Mouse (Mus musculus) kidney, adult 2 months (tissue): ENCODE data around the gene Mrpl20. TPM values are rescaled to one million over a fixed set of nuclear protein-coding genes. Genes with fewer than 3 reads are reported as not detected.
A peak's percentile ranks its signal among the peaks of the same experiment; 100 is the strongest.

Experiments
- DNase-seq: peaks from one replicate; pipeline ENCODE4 v3.0.0; 2021
- H3K27ac ChIP-seq: fragments of 200-500 bp; 2 replicates; pipeline ENCODE4 v1.5.1; 2012; ENCODE audit warnings: low read depth, low read length, control low read depth, inconsistent platforms; ENCODE audit not compliant: insufficient read depth
- H3K27me3 ChIP-seq: fragments of 200-500 bp; replicated peaks from 2 replicates; pipeline ENCODE4 v1.6.1; 2012; ENCODE audit warnings: mild to moderate bottlenecking, moderate library complexity, low read length, inconsistent platforms; ENCODE audit not compliant: control insufficient read depth, insufficient read depth
- H3K36me3 ChIP-seq: fragments of 200-500 bp; 2 replicates; pipeline ENCODE4 v1.6.1; 2012; ENCODE audit warnings: mild to moderate bottlenecking, moderate library complexity, low read length, inconsistent platforms; ENCODE audit not compliant: control insufficient read depth, insufficient read depth
- H3K4me1 ChIP-seq: fragments of 200-500 bp; 2 replicates; pipeline ENCODE4 v1.6.1; 2011; ENCODE audit warnings: low read length; ENCODE audit not compliant: control insufficient read depth, insufficient read depth
- H3K4me3 ChIP-seq: fragments of 200-500 bp; 2 replicates; pipeline ENCODE4 v1.5.1; 2011; ENCODE audit warnings: mild to moderate bottlenecking, low read depth, low read length, control low read depth; ENCODE audit not compliant: insufficient read depth
- CTCF ChIP-seq: fragments of 200-500 bp; conservative IDR thresholded peaks from 2 replicates; pipeline ENCODE4 v1.5.1; 2011; ENCODE audit warnings: low read depth, mild to moderate bottlenecking, control low read depth, low read length, moderate library complexity, mixed read lengths; ENCODE audit not compliant: insufficient read depth, insufficient read length
- POLR2A ChIP-seq: fragments of 200-500 bp; IDR thresholded peaks from one replicate; pipeline ENCODE4 v1.6.1; 2011; ENCODE audit warnings: low read depth, low read length, control low read depth
- WGBS: fragments of 180-500 bp; shearing (Covaris S2); methylation state at CpG from one replicate; pipeline ENCODE4 v1.1.7; 2018; 5-methylcytosine and 5-hydroxymethylcytosine counted together
- polyA plus RNA-seq: library from polyadenylated mRNA; depleted of rRNA; stranded (reverse); fragments of >200 nt; gene quantifications from 2 replicates; pipeline ENCODE4 v1.2.3, GENCODE M21; 2012

The Mrpl20 gene
- polyA plus RNA-seq, 1 experiment, result 91.1 TPM

DNA sequence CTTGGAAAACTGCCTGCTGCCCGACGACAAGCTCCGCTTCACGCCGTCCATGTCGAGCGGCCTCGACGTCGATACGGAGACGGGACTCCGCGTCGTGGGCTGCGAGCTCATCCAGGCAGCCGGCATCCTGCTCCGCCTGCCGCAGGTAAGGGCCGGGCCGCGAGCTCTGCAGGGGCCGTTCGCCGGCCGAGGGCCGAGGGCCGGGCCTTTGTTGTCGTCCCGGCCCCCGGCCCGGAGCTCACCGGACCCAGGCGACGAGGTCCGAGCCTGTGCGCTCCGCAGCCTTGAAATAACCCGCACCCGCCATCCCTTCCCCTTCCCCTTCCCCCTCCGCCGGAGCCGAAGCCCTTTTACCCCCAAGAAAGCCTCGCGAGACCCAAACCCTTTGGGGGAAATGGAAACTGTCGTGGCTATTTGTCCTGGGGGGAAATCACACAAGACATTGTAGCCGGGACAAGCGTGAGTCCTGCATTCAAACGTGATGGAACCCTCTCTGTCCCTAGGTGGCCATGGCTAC lies 10.0 kb downstream of the Mrpl20 start:
- no peak for TF ChIP-seq POLR2A
- TF ChIP-seq CTCF, result no peak
- Histone ChIP-seq H3K36me3 (peaks cover 16% of the 10 kb centered on the region), H3K27ac (peak overlapping the region; percentile 80), H3K4me3 (peak overlapping the region; percentile 88), H3K27me3 (no peaks in the 10 kb centered on the region), H3K4me1 (peaks cover 14% of the 10 kb centered on the region)
- peak; percentile 23 for DNase-seq
- under 1% methylated on average over 49 of the region's 49 CpGs for WGBS

DNA sequence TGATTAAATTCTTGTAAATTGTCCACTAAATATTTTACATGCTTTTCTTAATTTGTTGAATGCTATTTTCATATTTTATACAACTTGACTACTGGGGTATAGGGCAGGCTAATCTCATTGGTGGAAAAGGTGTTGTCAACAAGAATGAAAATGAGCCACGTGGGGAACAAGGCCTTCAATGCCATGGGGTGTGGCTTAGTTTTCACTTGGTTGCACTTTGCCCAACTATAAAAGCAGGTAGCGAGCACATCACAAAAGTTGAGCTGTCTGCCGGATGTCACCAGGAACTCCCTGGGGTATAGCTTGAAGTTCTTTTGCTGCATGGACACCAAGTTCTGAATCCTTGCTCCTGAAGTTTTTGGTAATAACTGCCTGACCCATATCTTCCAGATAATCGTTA lies 14.9 kb downstream of the Mrpl20 start:
- TF ChIP-seq CTCF (no peak), POLR2A (no peak)
- peak; percentile 53 for DNase-seq
- peaks cover 14% of the 10 kb centered on the region for H3K4me1 ChIP-seq
- H3K36me3 ChIP-seq, result peaks cover 37% of the 10 kb centered on the region
- H3K27me3 ChIP-seq, result no peaks in the 10 kb centered on the region
- H3K27ac ChIP-seq, result no peak overlapping the region
- H3K4me3 ChIP-seq, result no peak overlapping the region
- 49% methylated on average over 4 of the region's 4 CpGs for WGBS

DNA sequence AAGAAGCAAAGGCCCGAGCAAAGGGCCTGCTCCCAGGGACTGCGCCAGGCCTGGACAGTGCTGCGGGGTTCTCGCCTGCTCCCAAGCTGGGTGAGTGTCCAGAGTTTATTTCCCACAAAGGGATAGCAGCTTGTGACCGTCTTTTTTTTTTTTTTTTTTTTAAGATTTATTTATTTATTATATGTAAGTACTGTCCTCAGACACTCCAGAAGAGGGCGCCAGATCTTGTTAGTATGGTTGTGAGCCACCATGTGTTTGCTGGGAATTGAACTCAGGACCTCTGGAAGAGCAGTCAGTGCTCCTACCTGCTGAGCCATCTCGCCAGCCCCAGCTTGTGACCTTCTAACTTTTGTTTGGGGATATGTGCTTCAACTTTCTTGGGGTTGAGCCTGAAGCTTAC lies 18.3 kb downstream of the Mrpl20 start:
- WGBS, result 68% methylated on average over 7 of the region's 7 CpGs

DNA sequence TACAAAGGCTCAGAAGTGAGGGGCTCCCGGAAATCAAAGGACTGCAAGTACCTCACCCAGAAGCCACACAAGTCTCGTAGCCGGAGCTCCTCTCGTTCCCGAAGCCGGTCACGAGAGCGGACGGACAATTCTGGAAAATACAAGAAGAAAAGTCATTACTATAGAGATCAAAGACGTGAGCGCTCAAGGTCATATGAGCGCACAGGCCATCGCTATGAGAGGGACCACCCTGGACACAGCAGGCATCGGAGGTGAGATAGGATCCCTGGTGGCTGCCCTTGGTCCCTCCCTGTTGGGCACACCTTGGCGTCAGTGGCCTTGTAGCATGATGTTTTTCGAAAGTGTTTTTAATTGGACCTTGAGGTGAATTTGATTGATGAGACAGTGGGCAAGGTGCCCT lies 20.8 kb downstream of the Mrpl20 start:
- Histone ChIP-seq H3K27me3 (no peaks in the 10 kb centered on the region), H3K27ac (no peak overlapping the region), H3K36me3 (peaks cover 28% of the 10 kb centered on the region), H3K4me1 (no peaks in the 10 kb centered on the region), H3K4me3 (no peak overlapping the region)
- DNase-seq, result no peak
- TF ChIP-seq POLR2A, result no peak
- no peak for TF ChIP-seq CTCF
- 92% methylated on average over 16 of the region's 16 CpGs for WGBS

More for the DNA sequence above, 18.3 kb downstream of the Mrpl20 start:
- Histone ChIP-seq H3K36me3 (peaks cover 40% of the 10 kb centered on the region), H3K4me3 (no peak overlapping the region), H3K4me1 (peaks cover 3% of the 10 kb centered on the region; the same call in 1 of the 2 replicates), H3K27ac (no peak overlapping the region), H3K27me3 (no peaks in the 10 kb centered on the region)
- no peak for DNase-seq
- TF ChIP-seq POLR2A, result no peak
- TF ChIP-seq CTCF, result 0 out of 2 replicates have a peak, but pooled peaks have one; percentile 15

DNA sequence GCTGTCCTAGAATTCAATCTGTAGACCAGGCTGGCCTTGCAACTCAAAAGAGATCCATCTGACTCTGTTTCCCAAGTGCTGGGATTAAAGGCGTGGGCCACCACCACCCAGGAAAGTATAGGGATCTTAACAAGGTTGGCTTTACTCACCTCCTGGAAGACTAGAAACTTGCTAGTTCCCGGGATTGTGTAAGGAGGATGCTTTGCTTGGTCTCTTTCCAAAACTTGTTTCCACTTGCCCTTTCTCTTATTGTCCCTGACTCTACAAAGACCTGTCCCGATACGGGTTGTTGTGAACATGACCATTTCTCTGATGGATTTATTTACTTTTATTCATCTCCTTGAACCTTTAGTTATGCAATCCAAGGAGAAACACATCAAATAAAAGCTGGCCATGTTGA lies 27.2 kb downstream of the Mrpl20 start:
- DNase-seq, result no peak
- 77% methylated on average over 4 of the region's 4 CpGs for WGBS
- TF ChIP-seq CTCF, result no peak
- no peak for TF ChIP-seq POLR2A

DNA sequence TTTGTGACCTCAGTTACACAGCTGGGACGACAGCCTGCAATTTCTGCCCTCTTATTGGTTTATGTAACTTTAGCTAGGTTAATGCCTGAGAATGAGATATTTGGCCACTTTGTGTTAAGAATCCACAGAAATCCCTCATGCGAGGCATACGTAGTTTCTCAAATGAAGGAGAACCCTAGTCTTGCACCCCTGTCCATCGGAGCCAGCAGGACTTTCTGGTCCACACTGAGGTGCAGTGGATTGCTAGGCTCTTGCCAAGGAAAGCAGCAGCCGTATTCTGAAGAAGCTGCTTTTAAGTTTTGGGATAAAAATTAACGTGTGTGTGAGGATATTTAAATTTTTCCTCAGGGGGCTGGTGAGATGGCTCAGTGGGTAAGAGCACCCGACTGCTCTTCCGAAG lies 27.9 kb downstream of the Mrpl20 start:
- no peaks in the 10 kb centered on the region for H3K27me3 ChIP-seq
- H3K36me3 ChIP-seq, result no peaks in the 10 kb centered on the region
- WGBS, result 29% methylated on average over 8 of the region's 8 CpGs
- peak; percentile 47 for DNase-seq
- peak overlapping the region; percentile 17; the same call in 1 of the 2 replicates for H3K4me3 ChIP-seq
- H3K27ac ChIP-seq, result no peak overlapping the region; the same call in 1 of the 2 replicates
- TF ChIP-seq CTCF (no peak), POLR2A (no peak)
- H3K4me1 ChIP-seq, result peaks cover 13% of the 10 kb centered on the region; the same call in 1 of the 2 replicates

More for the DNA sequence above, 27.2 kb downstream of the Mrpl20 start:
- Histone ChIP-seq H3K4me3 (no peak overlapping the region), H3K36me3 (peaks cover under 1% of the 10 kb centered on the region; the same call in 1 of the 2 replicates), H3K27me3 (no peaks in the 10 kb centered on the region), H3K4me1 (peaks cover 13% of the 10 kb centered on the region; the same call in 1 of the 2 replicates), H3K27ac (no peak overlapping the region)

DNA sequence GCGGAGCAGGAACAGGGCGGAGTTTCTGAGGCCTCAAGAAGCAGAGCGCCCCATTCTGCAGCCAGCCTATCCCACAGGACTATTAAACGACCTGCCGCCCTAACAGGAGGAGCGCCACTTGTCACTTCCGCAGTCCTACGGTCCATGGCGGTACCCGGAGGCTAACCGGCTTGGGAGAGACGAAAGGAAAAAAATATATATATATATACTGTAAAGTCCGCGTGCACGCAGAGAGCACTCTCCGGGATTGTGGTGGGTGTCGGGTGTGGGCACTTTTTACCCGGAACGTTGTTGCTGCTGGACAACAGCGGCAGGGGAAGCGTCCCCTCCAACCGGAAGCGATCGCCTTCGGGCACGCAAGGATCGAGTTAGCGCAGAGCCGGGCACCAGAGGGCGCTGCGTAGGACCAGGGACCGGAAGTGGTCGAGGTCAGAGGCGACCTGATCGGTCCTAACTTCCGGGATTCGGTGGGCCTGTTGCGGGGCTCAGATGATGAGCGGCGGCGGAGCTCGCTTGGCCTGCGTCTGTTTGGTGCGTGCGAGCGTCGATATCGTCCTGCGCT lies 28.6 kb downstream of the Mrpl20 start, which contains the start of gene Aurkaip1:
Gene Aurkaip1, plus strand, starts transcription at position 68 of the 562 bp plus-strand sequence.
- no peaks in the 10 kb centered on the region for H3K27me3 ChIP-seq
- TF ChIP-seq POLR2A, result no peak
- TF ChIP-seq CTCF, result peak; percentile 94
- under 1% methylated on average over 49 of the region's 49 CpGs for WGBS
- H3K36me3 ChIP-seq, result no peaks in the 10 kb centered on the region
- H3K27ac ChIP-seq, result peak within 1 kb of the TSS; percentile 91
- H3K4me1 ChIP-seq, result peaks cover 13% of the 10 kb centered on the region; the same call in 1 of the 2 replicates
- DNase-seq, result peak; percentile 97
- peak within 1 kb of the TSS; percentile 97 for H3K4me3 ChIP-seq

DNA sequence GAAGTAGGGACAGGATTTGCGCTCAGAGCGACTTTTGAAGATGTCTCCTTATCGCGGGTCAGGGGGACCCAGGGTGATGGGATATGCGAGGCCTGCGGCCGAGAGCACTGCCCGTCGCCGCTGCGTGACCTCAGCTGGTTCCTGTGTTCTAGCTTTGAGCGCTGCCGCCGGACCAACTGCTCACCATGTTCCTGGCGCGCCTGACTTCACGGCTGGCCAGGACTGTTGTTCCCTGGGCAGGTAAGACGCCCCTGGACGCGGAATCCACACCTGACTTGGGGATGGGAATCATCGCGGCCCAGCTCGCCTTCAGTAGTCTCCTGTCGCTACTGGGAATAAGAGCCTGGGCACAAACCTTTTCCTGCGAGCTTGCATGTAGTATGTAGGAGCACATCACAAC lies 29.2 kb downstream of the Mrpl20 start:
- TF ChIP-seq POLR2A (no peak), CTCF (no peak)
- Histone ChIP-seq H3K27me3 (no peaks in the 10 kb centered on the region), H3K27ac (peak overlapping the region; percentile 91), H3K36me3 (no peaks in the 10 kb centered on the region), H3K4me3 (peak overlapping the region; percentile 97), H3K4me1 (peaks cover 13% of the 10 kb centered on the region; the same call in 1 of the 2 replicates)
- peak; percentile 55 for DNase-seq
- under 1% methylated on average over 25 of the region's 25 CpGs for WGBS
